Mouse (Mus musculus) leukemia stem cell, adult 10-12 weeks (primary cell): ENCODE data around the gene 4930447C04Rik. TPM values are rescaled to one million over a fixed set of nuclear protein-coding genes. Genes with fewer than 3 reads are reported as not detected.

ENCODE experiments used
- polyA plus RNA-seq: library from polyadenylated mRNA; stranded (reverse); fragments of >175 nt; gene quantifications from 2 replicates; pipeline ENCODE4 v1.2.3, GENCODE M21; 2012; ENCODE audit warnings: low replicate concordance

4930447C04Rik gene
- polyA plus RNA-seq, result 0.11 TPM in 1 of 2 replicates, not detected in the other

GRCm38 (mm10) chr12:72940071-72940821 is at the start of gene 4930447C04Rik:
4930447C04Rik (minus strand) TSS chr12:72940774.

DNA sequence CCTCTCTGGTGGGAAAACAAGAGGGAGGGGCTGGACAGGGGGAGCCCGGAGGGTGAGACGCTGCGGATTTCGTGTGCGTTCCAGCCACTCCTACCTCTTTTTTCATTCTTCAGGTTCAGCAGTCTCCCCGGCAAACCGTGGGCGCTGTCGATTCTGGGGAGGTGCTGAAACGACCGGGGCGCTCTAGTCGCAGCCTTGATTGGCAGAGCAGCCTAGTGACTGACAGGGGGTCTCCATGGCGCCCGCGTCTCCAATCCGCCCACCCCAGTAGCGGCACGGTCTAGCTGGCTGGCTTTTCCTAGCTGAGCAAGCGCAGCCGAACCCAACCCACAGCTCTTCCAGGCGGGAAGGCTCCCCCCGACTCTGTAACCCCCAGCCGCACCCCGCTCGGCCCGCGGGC is 958 bp downstream of the 4930447C04Rik start, which contains the start of gene Six6:
Gene Six6 (plus strand): TSS at position 277 of the 400 bp plus-strand sequence.

Other genes starting within 250 kb of the 4930447C04Rik start
- gene Ppm1a, start 183.3 kb downstream of the 4930447C04Rik start, polyA plus RNA-seq, result 20.5 and 21.9 TPM in 2 replicates
- not detected in 2 replicates for gene Six6, start 882 bp downstream of the 4930447C04Rik start, polyA plus RNA-seq
- gene Six1, start 113.1 kb upstream of the 4930447C04Rik start, polyA plus RNA-seq, result not detected in 2 replicates
- gene Six4, start 172.7 kb upstream of the 4930447C04Rik start, polyA plus RNA-seq, result 0.05 TPM in 1 of 2 replicates, not detected in the other
- 0.77 and 0.99 TPM in 2 replicates for gene Mnat1, start 182.9 kb upstream of the 4930447C04Rik start, polyA plus RNA-seq